Mouse (Mus musculus) liver, postnatal 0 days (tissue): Measurements from ENCODE around the gene Scyl1.

Source experiments
- CTCF ChIP-seq: sonication (generic); IDR thresholded peaks from 2 replicates; pipeline ENCODE4 v1.5.1; 2016; ENCODE audit warnings: antibody characterized with exemption, low read depth
- EP300 ChIP-seq: IDR thresholded peaks from 2 replicates; pipeline ENCODE4 v1.6.1; 2016; ENCODE audit warnings: antibody characterized with exemption, low read depth, mild to moderate bottlenecking

- TF ChIP-seq CTCF (no peak), EP300 (no peak)
Observed at GRCm38 (mm10) chr19:5803881-5804279, 32.7 kb upstream of the Scyl1 start.
